In genomic region chr2:148045937-148046798, GRCm38 (mm10) we compare ENCODE assay signal across 7 mouse cellular contexts. TPM values are rescaled to one million over a fixed set of nuclear protein-coding genes. Genes with fewer than 3 reads are reported as not detected.
DNase-seq lines count a peak whose midpoint lies in the region; ATAC-seq and TF ChIP-seq lines count a peak whose summit lies in the region.

No protein-coding gene starts in this region.

- peaks cover 99% of the 10 kb centered on the region for H3K27me3 ChIP-seq in embryonic facial prominence, embryonic 15.5 days
- peaks cover 84% of the 10 kb centered on the region for H3K27me3 ChIP-seq in kidney, postnatal 0 days (ENCODE audit: insufficient read depth, low read length)

- ATAC-seq in embryonic facial prominence, embryonic 15.5 days (ENCODE audit: insufficient number of reproducible peaks, low FRiP score, low TSS enrichment, low read depth), result no peak
- peak; percentile 47 for ATAC-seq in kidney, postnatal 0 days (replicated peaks; ENCODE audit: low FRiP score, low read depth)
- 0 out of 2 replicates have a peak, but pooled peaks have one; percentile 23 for ATAC-seq in megakaryocyte progenitor cell, adult 5-6 weeks (replicated peaks; ENCODE audit: poor library complexity)

- H3K9me3 ChIP-seq in ES-E14 (ENCODE audit: control insufficient read depth, insufficient read depth, low read depth, low read length), result no peaks in the 10 kb centered on the region
- H3K9me3 ChIP-seq in embryonic facial prominence, embryonic 15.5 days (replicated peaks), result no peaks in the 10 kb centered on the region
- no peaks in the 10 kb centered on the region for H3K9me3 ChIP-seq in kidney, postnatal 0 days (replicated peaks; ENCODE audit: low read length)

- H3K4me2 ChIP-seq in embryonic facial prominence, embryonic 15.5 days (replicated peaks), result peak overlapping the region; percentile 47
- H3K4me2 ChIP-seq in kidney, postnatal 0 days (ENCODE audit: low read length), result peak overlapping the region; percentile 66

- in situ Hi-C loops in ES-E14 (cut with MboI; ENCODE audit: low sequenced_read_pairs in 2 of 2, unreplicated experiment in 2 of 2), result loop anchor here (5.0 to 25.0 kb wide), 6 partner anchors 241 to 1834 kb away; partner anchors contain the start of genes Insm1 (in 1 of the 2), Nkx2-2 (in 1 of the 2) and Nkx2-4 (in 1 of the 2)

- H3K4me1 ChIP-seq in ES-E14 (ENCODE audit: control insufficient read depth in 2 of 2, insufficient read depth in 2 of 2, low read length in 2 of 2, poor library complexity in 1 of 2), result peaks cover 0 to 4% of the 10 kb centered on the region in 2 experiments; a peak in 2 of 4 replicates
- H3K4me1 ChIP-seq in embryonic facial prominence, embryonic 15.5 days, result peaks cover 35% of the 10 kb centered on the region
- H3K4me1 ChIP-seq in kidney, postnatal 0 days (replicated peaks; ENCODE audit: insufficient read depth, low read length), result peaks cover 8% of the 10 kb centered on the region; the same call in 1 of the 2 replicates

- under 1% methylated on average over 58 of the region's 65 CpGs for WGBS in embryonic facial prominence, embryonic 15.5 days
- WGBS in kidney, postnatal 0 days, result under 1% methylated on average over 55 of the region's 65 CpGs

- no peaks in the 10 kb centered on the region for H3K36me3 ChIP-seq in ES-E14 (ENCODE audit: control insufficient read depth, insufficient read depth, low read length, poor library complexity, severe bottlenecking)
- no peaks in the 10 kb centered on the region for H3K36me3 ChIP-seq in embryonic facial prominence, embryonic 15.5 days
- H3K36me3 ChIP-seq in kidney, postnatal 0 days (ENCODE audit: insufficient read depth, low read length), result no peaks in the 10 kb centered on the region

- DNase-seq in ES-E14 (ENCODE audit: low read depth, low spot score), result no peak
- DNase-seq in kidney, postnatal 0 days (ENCODE audit: low spot score), result peak; percentile 36
- DNase-seq in left cerebral cortex, adult 2 months (ENCODE audit: extremely low spot score in 1 of 2, low spot score in 2 of 2), result no peak
- no peak for DNase-seq in adrenal gland, adult 2 months
- DNase-seq in cerebellum, adult 11-12 months, result no peak

- no peak overlapping the region for H3K27ac ChIP-seq in ES-E14 (ENCODE audit: insufficient read depth, low read depth, low read length, poor library complexity, severe bottlenecking)
- no peak overlapping the region for H3K27ac ChIP-seq in embryonic facial prominence, embryonic 15.5 days (replicated peaks)
- H3K27ac ChIP-seq in kidney, postnatal 0 days, result no peak overlapping the region
- H3K27ac ChIP-seq in left cerebral cortex, adult 2 months, result no peak overlapping the region

- intact Hi-C loops in left cerebral cortex, adult 2 months (cut with DNase I), result no loop called here

- H3K4me3 ChIP-seq in ES-E14 (ENCODE audit: insufficient read depth in 1 of 2, low read depth in 1 of 2, low read length in 2 of 2, poor library complexity in 1 of 2, severe bottlenecking in 1 of 2), result peak overlapping the region; percentile 49 to 59; a peak in 3 of 4 replicates
- H3K4me3 ChIP-seq in embryonic facial prominence, embryonic 15.5 days (replicated peaks), result peak overlapping the region; percentile 35
- H3K4me3 ChIP-seq in kidney, postnatal 0 days (replicated peaks; ENCODE audit: low read depth, low read length), result peak overlapping the region; percentile 40
- no peak overlapping the region for H3K4me3 ChIP-seq in left cerebral cortex, adult 2 months

- no peak for TF ChIP-seq CTCF in kidney, postnatal 0 days (IDR thresholded peaks at IDR 0.05; ENCODE audit: low read depth)
- no peak for TF ChIP-seq CTCF in left cerebral cortex, adult 2 months (IDR thresholded peaks at IDR 0.05)

- no peak overlapping the region for H3K9ac ChIP-seq in ES-E14 (ENCODE audit: insufficient read depth, low read depth, low read length, poor library complexity, severe bottlenecking)
- H3K9ac ChIP-seq in embryonic facial prominence, embryonic 15.5 days, result no peak overlapping the region
- no peak overlapping the region for H3K9ac ChIP-seq in kidney, postnatal 0 days (ENCODE audit: low read depth, low read length)

TF ChIP-seq in ES-E14, 5 proteins besides CTCF, POLR2A, EP300 and RAD21:
- TF ChIP-seq ZC3H11A (IDR thresholded peaks at IDR 0.05; ENCODE audit: borderline replicate concordance, low read depth, low read length) (no peak), CHD2 (IDR thresholded peaks at IDR 0.05; ENCODE audit: low read depth, low read length) (no peak), MAFK (IDR thresholded peaks at IDR 0.05; ENCODE audit: insufficient read depth, low read depth, low read length) (no peak), ZNF384 (IDR thresholded peaks at IDR 0.05; ENCODE audit: low read depth, low read length) (no peak), HCFC1 (IDR thresholded peaks at IDR 0.05; ENCODE audit: borderline replicate concordance, insufficient read depth, low read length) (no peak)
TF ChIP-seq in ES-E14: peak in this region for 0.

RNA-seq across cellular contexts. Expression of gene Foxa2, which starts 0.6 kb away (rescaled TPM):
- total RNA-seq in ES-E14 (2012; rRNA removed), result 0.11 and 1.5 TPM in 2 replicates
- 0.42 and 0.49 TPM in 2 replicates for polyA plus RNA-seq in embryonic facial prominence, embryonic 15.5 days (2015; fragmentation: Nextera tagmentation; extraction: Ambion mirVana)
- polyA plus RNA-seq in kidney, postnatal 0 days (2015; fragmentation: Nextera tagmentation; extraction: Ambion mirVana), result not detected in 2 replicates
- total RNA-seq in megakaryocyte progenitor cell, adult 5-6 weeks (2015), result not detected in 2 replicates
- not detected in 2 replicates for total RNA-seq in megakaryocyte progenitor cell, adult 5-6 weeks (2017)
- total RNA-seq in left cerebral cortex, adult 2 months (2021), result not detected
- total RNA-seq in adrenal gland, adult 2 months (2021), result not detected
- polyA plus RNA-seq in adrenal gland, adult 2 months (2012; rRNA removed), result 0.18 TPM in 1 of 2 replicates, not detected in the other
